ENCODE assay signal across 8 mouse cellular contexts in the genomic region with DNA sequence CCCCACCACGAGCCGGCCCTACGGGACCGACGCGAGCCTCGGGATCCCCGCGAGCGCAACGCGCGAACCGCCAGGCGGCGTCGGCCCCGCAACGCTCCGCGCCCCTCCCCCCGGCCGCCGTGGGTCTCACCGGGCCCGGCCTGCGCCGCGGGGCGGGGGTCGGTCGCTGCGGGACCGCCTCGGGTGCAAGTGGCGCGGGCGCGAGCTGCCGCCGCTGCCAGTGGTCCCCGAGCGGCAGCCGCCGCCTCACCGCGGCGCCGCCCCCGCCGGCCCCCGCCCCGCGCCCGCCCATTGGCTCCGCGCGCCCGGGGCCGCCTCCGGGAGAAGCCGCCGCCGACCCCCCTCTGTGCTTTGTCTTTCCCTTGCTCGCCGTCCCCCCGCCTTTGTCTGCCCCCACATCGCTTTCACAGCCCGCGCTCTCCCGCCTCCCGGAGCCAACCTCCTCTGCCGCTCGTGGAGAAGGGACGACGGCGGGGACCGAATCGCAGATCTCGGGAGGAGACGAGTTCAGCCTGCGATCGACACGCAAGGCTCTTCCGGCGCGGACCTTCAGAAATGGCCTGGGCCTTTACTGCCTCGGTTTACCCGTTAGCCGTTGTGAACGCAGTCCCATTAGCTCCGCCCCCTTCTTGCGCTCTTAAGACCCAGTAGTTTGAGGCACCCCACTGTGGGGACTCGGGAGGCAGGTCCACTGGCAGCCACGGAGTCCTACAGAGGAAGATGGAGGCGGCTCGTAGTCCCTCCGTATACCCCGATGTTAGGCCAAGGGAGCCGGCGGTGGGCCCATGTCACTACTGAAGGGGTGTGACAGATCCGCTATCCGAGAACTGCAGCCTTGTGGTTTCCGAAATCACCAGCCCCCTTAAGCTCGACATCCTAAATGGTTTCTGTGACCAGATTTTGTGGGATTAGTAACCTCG. TPM values are rescaled to one million over a fixed set of nuclear protein-coding genes. Genes with fewer than 3 reads are reported as not detected.
A peak's percentile ranks its signal among the peaks of the same experiment; 100 is the strongest.
DNase-seq lines count a peak whose midpoint lies in the region; ATAC-seq and TF ChIP-seq lines count a peak whose summit lies in the region.

No protein-coding gene starts in this region.

- peaks cover 42% of the 10 kb centered on the region for H3K4me1 ChIP-seq in E14TG2a.4 (replicated peaks; ENCODE audit: low read depth, low read length)
- H3K4me1 ChIP-seq in forebrain, embryonic 13.5 days: peaks cover 38% of the 10 kb centered on the region
- peaks cover 19% of the 10 kb centered on the region for H3K4me1 ChIP-seq in liver, postnatal 0 days (ENCODE audit: insufficient read depth)
- peaks cover 56% of the 10 kb centered on the region for H3K4me1 ChIP-seq in neural tube, embryonic 13.5 days (replicated peaks)
- peaks cover 22% of the 10 kb centered on the region for H3K4me1 ChIP-seq in testis, adult 2 months (ENCODE audit: control insufficient read depth, insufficient read depth, low read length)

- H3K27ac ChIP-seq in forebrain, embryonic 13.5 days: peak overlapping the region; percentile 99
- H3K27ac ChIP-seq in liver, postnatal 0 days (ENCODE audit: low read depth): peak overlapping the region; percentile 97
- H3K27ac ChIP-seq in neural tube, embryonic 13.5 days (replicated peaks): peak overlapping the region; percentile 99
- H3K27ac ChIP-seq in testis, adult 2 months (ENCODE audit: control insufficient read depth, insufficient read depth, low read depth, low read length): peak overlapping the region; percentile 93

- peaks cover 53% of the 10 kb centered on the region for H3K36me3 ChIP-seq in E14TG2a.4 (ENCODE audit: insufficient read depth, low read length)
- H3K36me3 ChIP-seq in forebrain, embryonic 13.5 days (ENCODE audit: poor library complexity, severe bottlenecking): peaks cover 61% of the 10 kb centered on the region
- peaks cover 13% of the 10 kb centered on the region for H3K36me3 ChIP-seq in liver, postnatal 0 days (replicated peaks; ENCODE audit: insufficient read depth, low read length)
- H3K36me3 ChIP-seq in neural tube, embryonic 13.5 days: peaks cover 52% of the 10 kb centered on the region
- no peaks in the 10 kb centered on the region for H3K36me3 ChIP-seq in testis, adult 2 months (ENCODE audit: control insufficient read depth, insufficient read depth, low read length)

- TF ChIP-seq EP300 in liver, postnatal 0 days (IDR thresholded peaks at IDR 0.05; ENCODE audit: low read depth): no peak

- intact Hi-C loops in heart, postnatal 14 days (cut with DNase I): no loop called here

- H3K9me3 ChIP-seq in E14TG2a.4 (ENCODE audit: low read length): no peaks in the 10 kb centered on the region
- H3K9me3 ChIP-seq in forebrain, embryonic 13.5 days (replicated peaks): no peaks in the 10 kb centered on the region
- H3K9me3 ChIP-seq in liver, postnatal 0 days (ENCODE audit: low read length): no peaks in the 10 kb centered on the region
- H3K9me3 ChIP-seq in neural tube, embryonic 13.5 days: no peaks in the 10 kb centered on the region

- H3K4me2 ChIP-seq in forebrain, embryonic 13.5 days: peak overlapping the region; percentile 97
- H3K4me2 ChIP-seq in liver, postnatal 0 days (ENCODE audit: low read depth, low read length): peak overlapping the region; percentile 93
- H3K4me2 ChIP-seq in neural tube, embryonic 13.5 days: peak overlapping the region; percentile 89

- H3K27me3 ChIP-seq in E14TG2a.4 (ENCODE audit: insufficient read depth, low read length): peaks cover 39% of the 10 kb centered on the region
- H3K27me3 ChIP-seq in forebrain, embryonic 13.5 days: no peaks in the 10 kb centered on the region
- no peaks in the 10 kb centered on the region for H3K27me3 ChIP-seq in liver, postnatal 0 days (ENCODE audit: insufficient read depth, low read length)
- H3K27me3 ChIP-seq in neural tube, embryonic 13.5 days: no peaks in the 10 kb centered on the region
- H3K27me3 ChIP-seq in testis, adult 2 months (ENCODE audit: control insufficient read depth, insufficient read depth, low read length): no peaks in the 10 kb centered on the region

- WGBS in forebrain, embryonic 13.5 days: under 1% methylated on average over 66 of the region's 106 CpGs
- 1% methylated on average over 69 of the region's 106 CpGs for WGBS in liver, postnatal 0 days (ENCODE audit: insufficient replicate concordance)
- WGBS in neural tube, embryonic 13.5 days: under 1% methylated on average over 86 of the region's 106 CpGs

- peak overlapping the region; percentile 97 for H3K9ac ChIP-seq in forebrain, embryonic 13.5 days
- peak overlapping the region; percentile 88 for H3K9ac ChIP-seq in liver, postnatal 0 days (replicated peaks)
- H3K9ac ChIP-seq in neural tube, embryonic 13.5 days: peak overlapping the region; percentile 97

- DNase-seq in brain, embryonic 18.5 days (ENCODE audit: low read depth, low spot score): peak; percentile 79
- peak; percentile 78 to 85 for DNase-seq in heart, postnatal 14 days
- DNase-seq in kidney, postnatal 4 days: peak; percentile 85 to 90
- DNase-seq in liver, postnatal 0 days: peak; percentile 75

- peak; percentile 74 for ATAC-seq in forebrain, embryonic 13.5 days
- peak; percentile 45 for ATAC-seq in liver, postnatal 0 days
- ATAC-seq in neural tube, embryonic 13.5 days (ENCODE audit: low read depth): peak; percentile 64

- peak; percentile 52 for TF ChIP-seq POLR2A in testis, adult 2 months (IDR thresholded peaks at IDR 0.05; ENCODE audit: control insufficient read depth, low read depth, low read length)

- H3K4me3 ChIP-seq in E14TG2a.4 (replicated peaks; ENCODE audit: low read length): peak overlapping the region; percentile 85
- peak overlapping the region; percentile 85 for H3K4me3 ChIP-seq in forebrain, embryonic 13.5 days
- peak overlapping the region; percentile 75 for H3K4me3 ChIP-seq in liver, postnatal 0 days (ENCODE audit: low read depth, low read length)
- peak overlapping the region; percentile 78 for H3K4me3 ChIP-seq in neural tube, embryonic 13.5 days
- peak overlapping the region; percentile 87 for H3K4me3 ChIP-seq in testis, adult 2 months (ENCODE audit: control insufficient read depth, low read depth, low read length)

- TF ChIP-seq CTCF in E14TG2a.4 (conservative IDR thresholded peaks at IDR 0.05; ENCODE audit: low read length): no peak
- no peak for TF ChIP-seq CTCF in liver, postnatal 0 days (IDR thresholded peaks at IDR 0.05; ENCODE audit: low read depth)
- TF ChIP-seq CTCF in testis, adult 2 months (IDR thresholded peaks at IDR 0.05; ENCODE audit: control insufficient read depth, insufficient read depth, insufficient replicate concordance, low read depth, low read length): no peak

RNA-seq across cellular contexts. Expression of gene Gm10840, which starts 0.5 kb away (rescaled TPM):
- polyA plus RNA-seq in forebrain, embryonic 13.5 days (2015; fragmentation: Nextera tagmentation; extraction: Ambion mirVana): not detected in 2 replicates
- total RNA-seq in heart, postnatal 14 days (2021): not detected
- polyA plus RNA-seq in liver, postnatal 0 days (2015; fragmentation: Nextera tagmentation; extraction: Ambion mirVana): not detected in 2 replicates
- not detected in 2 replicates for polyA plus RNA-seq in neural tube, embryonic 13.5 days (2015; fragmentation: Nextera tagmentation; extraction: Ambion mirVana)
- polyA plus RNA-seq in testis, adult 2 months (2012; rRNA removed): 124 and 142 TPM in 2 replicates

RNA-seq across cellular contexts. Expression of gene Limd2, which starts 0.5 kb away (rescaled TPM):
- 253 and 279 TPM in 2 replicates for polyA plus RNA-seq in forebrain, embryonic 13.5 days (2015; fragmentation: Nextera tagmentation; extraction: Ambion mirVana)
- total RNA-seq in heart, postnatal 14 days (2021): 10 to 100 TPM in 1 of 2 experiments, 1 to 10 TPM in 1; 9.7 to 19.3 TPM
- polyA plus RNA-seq in liver, postnatal 0 days (2015; fragmentation: Nextera tagmentation; extraction: Ambion mirVana): 77.5 and 77.7 TPM in 2 replicates
- 171 and 187 TPM in 2 replicates for polyA plus RNA-seq in neural tube, embryonic 13.5 days (2015; fragmentation: Nextera tagmentation; extraction: Ambion mirVana)
- 1,077 and 1,168 TPM in 2 replicates for polyA plus RNA-seq in testis, adult 2 months (2012; rRNA removed)

RNA-seq across cellular contexts. Expression of gene Strada, which starts 41.8 kb away (rescaled TPM):
- 33.4 and 33.5 TPM in 2 replicates for polyA plus RNA-seq in forebrain, embryonic 13.5 days (2015; fragmentation: Nextera tagmentation; extraction: Ambion mirVana)
- total RNA-seq in heart, postnatal 14 days (2021): 1 to 10 TPM; 8.7 TPM
- polyA plus RNA-seq in liver, postnatal 0 days (2015; fragmentation: Nextera tagmentation; extraction: Ambion mirVana): 4.6 and 4.9 TPM in 2 replicates
- 32.8 and 33.5 TPM in 2 replicates for polyA plus RNA-seq in neural tube, embryonic 13.5 days (2015; fragmentation: Nextera tagmentation; extraction: Ambion mirVana)
- polyA plus RNA-seq in testis, adult 2 months (2012; rRNA removed): 153 and 157 TPM in 2 replicates

RNA-seq across cellular contexts. Expression of gene Ccdc47, which starts 56.0 kb away (rescaled TPM):
- 78.6 and 83.9 TPM in 2 replicates for polyA plus RNA-seq in forebrain, embryonic 13.5 days (2015; fragmentation: Nextera tagmentation; extraction: Ambion mirVana)
- 10 to 100 TPM; 74.4 to 76.0 TPM for total RNA-seq in heart, postnatal 14 days (2021)
- 33.4 and 34.6 TPM in 2 replicates for polyA plus RNA-seq in liver, postnatal 0 days (2015; fragmentation: Nextera tagmentation; extraction: Ambion mirVana)
- polyA plus RNA-seq in neural tube, embryonic 13.5 days (2015; fragmentation: Nextera tagmentation; extraction: Ambion mirVana): 96.7 and 111 TPM in 2 replicates
- 8.2 and 11.0 TPM in 2 replicates for polyA plus RNA-seq in testis, adult 2 months (2012; rRNA removed)

RNA-seq across cellular contexts. Expression of gene Ddx42, which starts 56.5 kb away (rescaled TPM):
- polyA plus RNA-seq in forebrain, embryonic 13.5 days (2015; fragmentation: Nextera tagmentation; extraction: Ambion mirVana): 93.0 and 102 TPM in 2 replicates
- total RNA-seq in heart, postnatal 14 days (2021): 10 to 100 TPM; 29.2 to 30.0 TPM
- polyA plus RNA-seq in liver, postnatal 0 days (2015; fragmentation: Nextera tagmentation; extraction: Ambion mirVana): 15.9 and 17.8 TPM in 2 replicates
- polyA plus RNA-seq in neural tube, embryonic 13.5 days (2015; fragmentation: Nextera tagmentation; extraction: Ambion mirVana): 87.1 and 89.8 TPM in 2 replicates
- 12.0 and 13.2 TPM in 2 replicates for polyA plus RNA-seq in testis, adult 2 months (2012; rRNA removed)

Comparison
In these comparisons a context has a peak if more than half of its experiments do, and no peak if none do; other contexts are left out.
1. Peak in every context shown above with its lines: DNase-seq, ATAC-seq, H3K4me3 ChIP-seq and H3K27ac ChIP-seq.
2. RNA of gene Gm10840, which starts 0.5 kb away (polyA plus RNA-seq): 124 to 142 TPM in testis, adult 2 months; not detected in neural tube, embryonic 13.5 days, not detected in liver, postnatal 0 days and not detected in forebrain, embryonic 13.5 days; every median in the first group is over 10 times any median in the second.